Mouse (Mus musculus): ENCODE data around the gene Pcca.

DNA sequence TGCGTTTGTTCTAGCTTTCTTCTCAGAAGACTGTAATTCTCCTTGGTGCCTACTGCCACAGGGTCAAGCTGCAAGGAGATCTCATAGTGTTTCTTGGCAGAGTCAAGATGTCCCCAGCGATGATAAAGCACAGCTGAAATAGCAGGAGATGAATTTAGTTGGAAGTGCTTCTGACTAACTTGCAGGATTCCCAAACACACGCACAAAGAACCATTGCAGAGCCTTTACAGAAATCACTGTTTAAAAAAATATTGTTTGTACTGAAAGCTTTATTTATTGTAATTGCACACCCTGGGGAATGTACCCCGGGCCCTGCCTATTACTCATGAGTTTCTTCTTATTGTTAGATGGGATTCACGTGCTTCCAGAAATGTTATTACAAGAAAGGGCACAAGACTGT is 385.9 kb downstream of the Pcca start:
- TF ChIP-seq CTCF (IDR thresholded peaks at IDR 0.05; ENCODE audit: low read depth, low read length), result no peak
- TF ChIP-seq POLR2A (IDR thresholded peaks at IDR 0.05; ENCODE audit: extremely low read depth, insufficient read depth, low read length), result no peak
